Mouse (Mus musculus): ENCODE data around the gene Litaf. TPM values are rescaled to one million over a fixed set of nuclear protein-coding genes. Genes with fewer than 3 reads are reported as not detected.

Litaf gene
- polyA plus RNA-seq, 1 experiment from 2014 or later: 71.6 TPM

- Histone ChIP-seq H3K27ac (ENCODE audit: low read depth, low read length) (no peak overlapping the region), H3K4me1 (replicated peaks; ENCODE audit: control insufficient read depth, insufficient read depth, low read length) (no peaks in the 10 kb centered on the region), H3K4me2 (replicated peaks; ENCODE audit: low read depth, low read length) (no peak overlapping the region), H3K36me3 (ENCODE audit: control insufficient read depth, insufficient read depth, low read length) (no peaks in the 10 kb centered on the region), H3K9me3 (ENCODE audit: control insufficient read depth, low read length) (no peaks in the 10 kb centered on the region), H3K4me3 (ENCODE audit: low read depth, low read length) (no peak overlapping the region), H3K27me3 (ENCODE audit: control insufficient read depth, insufficient read depth, low read length) (no peaks in the 10 kb centered on the region), H3K9ac (ENCODE audit: low read depth, low read length) (no peak overlapping the region)
- ATAC-seq (ENCODE audit: low FRiP score) (no peak), DNase-seq (ENCODE audit: low spot score) (no peak)
These were observed 146.1 kb downstream of the Litaf start for GRCm38 (mm10) chr16:10919856-10920255.

GRCm38 (mm10) chr16:10916271-10916670, 149.7 kb downstream of the Litaf start:
- Histone ChIP-seq H3K27me3 (ENCODE audit: control insufficient read depth, insufficient read depth, low read length) (no peaks in the 10 kb centered on the region), H3K9ac (ENCODE audit: low read depth, low read length) (no peak overlapping the region), H3K4me3 (ENCODE audit: low read depth, low read length) (no peak overlapping the region), H3K4me1 (replicated peaks; ENCODE audit: control insufficient read depth, insufficient read depth, low read length) (no peaks in the 10 kb centered on the region), H3K27ac (ENCODE audit: low read depth, low read length) (no peak overlapping the region), H3K9me3 (ENCODE audit: control insufficient read depth, low read length) (no peaks in the 10 kb centered on the region), H3K36me3 (ENCODE audit: control insufficient read depth, insufficient read depth, low read length) (no peaks in the 10 kb centered on the region), H3K4me2 (replicated peaks; ENCODE audit: low read depth, low read length) (no peak overlapping the region)
- ATAC-seq (ENCODE audit: low FRiP score): no peak
- WGBS: 67% methylated on average over 3 of the region's 3 CpGs
- DNase-seq (ENCODE audit: low spot score): no peak

GRCm38 (mm10) chr16:10915066-10915465, 150.9 kb downstream of the Litaf start:
- no peaks in the 10 kb centered on the region for H3K4me1 ChIP-seq (replicated peaks; ENCODE audit: control insufficient read depth, insufficient read depth, low read length)
- no peak for DNase-seq (ENCODE audit: low spot score)
- 96% methylated on average over 4 of the region's 4 CpGs for WGBS
- no peaks in the 10 kb centered on the region for H3K9me3 ChIP-seq (ENCODE audit: control insufficient read depth, low read length)
- no peaks in the 10 kb centered on the region for H3K36me3 ChIP-seq (ENCODE audit: control insufficient read depth, insufficient read depth, low read length)
- H3K27ac ChIP-seq (ENCODE audit: low read depth, low read length): no peak overlapping the region
- no peak overlapping the region for H3K4me2 ChIP-seq (replicated peaks; ENCODE audit: low read depth, low read length)
- no peak overlapping the region for H3K4me3 ChIP-seq (ENCODE audit: low read depth, low read length)
- H3K9ac ChIP-seq (ENCODE audit: low read depth, low read length): no peak overlapping the region
- H3K27me3 ChIP-seq (ENCODE audit: control insufficient read depth, insufficient read depth, low read length): no peaks in the 10 kb centered on the region
- no peak for ATAC-seq (ENCODE audit: low FRiP score)

GRCm38 (mm10) chr16:10911061-10911460, 154.9 kb downstream of the Litaf start:
- Histone ChIP-seq H3K9me3 (ENCODE audit: control insufficient read depth, low read length) (no peaks in the 10 kb centered on the region), H3K4me1 (replicated peaks; ENCODE audit: control insufficient read depth, insufficient read depth, low read length) (no peaks in the 10 kb centered on the region), H3K4me2 (replicated peaks; ENCODE audit: low read depth, low read length) (no peak overlapping the region), H3K27ac (ENCODE audit: low read depth, low read length) (no peak overlapping the region), H3K9ac (ENCODE audit: low read depth, low read length) (no peak overlapping the region), H3K27me3 (ENCODE audit: control insufficient read depth, insufficient read depth, low read length) (no peaks in the 10 kb centered on the region), H3K36me3 (ENCODE audit: control insufficient read depth, insufficient read depth, low read length) (no peaks in the 10 kb centered on the region), H3K4me3 (ENCODE audit: low read depth, low read length) (no peak overlapping the region)
- WGBS: 91% methylated on average over 2 of the region's 2 CpGs
- ATAC-seq (ENCODE audit: low FRiP score) (no peak), DNase-seq (ENCODE audit: low spot score) (no peak)

- Histone ChIP-seq H3K4me1 (replicated peaks; ENCODE audit: control insufficient read depth, insufficient read depth, low read length) (no peaks in the 10 kb centered on the region), H3K4me3 (ENCODE audit: low read depth, low read length) (no peak overlapping the region), H3K27ac (ENCODE audit: low read depth, low read length) (no peak overlapping the region), H3K27me3 (ENCODE audit: control insufficient read depth, insufficient read depth, low read length) (no peaks in the 10 kb centered on the region), H3K36me3 (ENCODE audit: control insufficient read depth, insufficient read depth, low read length) (no peaks in the 10 kb centered on the region), H3K9ac (ENCODE audit: low read depth, low read length) (no peak overlapping the region), H3K4me2 (replicated peaks; ENCODE audit: low read depth, low read length) (no peak overlapping the region), H3K9me3 (ENCODE audit: control insufficient read depth, low read length) (no peaks in the 10 kb centered on the region)
- DNase-seq (ENCODE audit: low spot score) (no peak), ATAC-seq (ENCODE audit: low FRiP score) (no peak)
- WGBS: 84% methylated on average over 7 of the region's 7 CpGs
These were observed 155.4 kb downstream of the Litaf start for GRCm38 (mm10) chr16:10910541-10910940.

Other genes starting within 250 kb of the Litaf start
- 1.8 and 2.6 TPM in 2 replicates for gene Rmi2, start 231.1 kb downstream of the Litaf start, polyA plus RNA-seq (2014; fragmentation: Nextera tagmentation; extraction: Ambion mirVana)
- 96.5 and 113 TPM in 2 replicates for gene Snn, start 5.2 kb downstream of the Litaf start, polyA plus RNA-seq (2014; fragmentation: Nextera tagmentation; extraction: Ambion mirVana)
- 31.3 and 33.4 TPM in 2 replicates for gene Txndc11, start 68.5 kb upstream of the Litaf start, polyA plus RNA-seq (2014; fragmentation: Nextera tagmentation; extraction: Ambion mirVana)
- 104 and 113 TPM in 2 replicates for gene Zc3h7a, start 110.2 kb upstream of the Litaf start, polyA plus RNA-seq (2014; fragmentation: Nextera tagmentation; extraction: Ambion mirVana)
- 245 and 259 TPM in 2 replicates for gene Rsl1d1, start 137.2 kb upstream of the Litaf start, polyA plus RNA-seq (2014; fragmentation: Nextera tagmentation; extraction: Ambion mirVana)
- gene Gspt1, start 188.2 kb upstream of the Litaf start, polyA plus RNA-seq (2014; fragmentation: Nextera tagmentation; extraction: Ambion mirVana): 87.4 and 94.3 TPM in 2 replicates
- gene Tnfrsf17, start 247.7 kb upstream of the Litaf start, polyA plus RNA-seq (2014; fragmentation: Nextera tagmentation; extraction: Ambion mirVana): 0.22 TPM in 1 of 2 replicates, not detected in the other